Mouse (Mus musculus) fat pad, adult 2 months (tissue): ENCODE results near the gene Fgfr2.
A peak's percentile ranks its signal among the peaks of the same experiment; 100 is the strongest.

Experiments used
- DNase-seq: peaks from one replicate; pipeline ENCODE4 v3.0.0-alpha.2; 2011; ENCODE audit warnings: low read depth, low spot score; ENCODE audit errors: extremely low read depth

Gene Fgfr2

GRCm38 (mm10) chr7:132437431-132437830 is 685.7 kb downstream of the Fgfr2 start:
- no peak for DNase-seq

GRCm38 (mm10) chr7:132435486-132436055 is 687.6 kb downstream of the Fgfr2 start:
- DNase-seq, result no peak

GRCm38 (mm10) chr7:132429324-132429723 is 693.8 kb downstream of the Fgfr2 start:
- DNase-seq, result no peak

- no peak for DNase-seq
These were observed 694.8 kb downstream of the Fgfr2 start for GRCm38 (mm10) chr7:132428308-132428707.

GRCm38 (mm10) chr7:132426069-132426468 is 697.1 kb downstream of the Fgfr2 start:
- no peak for DNase-seq

GRCm38 (mm10) chr7:132425364-132425999 is 697.7 kb downstream of the Fgfr2 start:
- no peak for DNase-seq

GRCm38 (mm10) chr7:132423570-132423969 is 699.6 kb downstream of the Fgfr2 start:
- DNase-seq, result no peak

GRCm38 (mm10) chr7:132419378-132420255 is 703.5 kb downstream of the Fgfr2 start:
- DNase-seq, result peak; percentile 63

GRCm38 (mm10) chr7:132416866-132417265 is 706.3 kb downstream of the Fgfr2 start:
- no peak for DNase-seq

GRCm38 (mm10) chr7:132415866-132416265 is 707.3 kb downstream of the Fgfr2 start:
- DNase-seq, result no peak

GRCm38 (mm10) chr7:132412520-132412919 is 710.6 kb downstream of the Fgfr2 start:
- DNase-seq, result no peak

- DNase-seq, result no peak
These were observed 711.4 kb downstream of the Fgfr2 start for GRCm38 (mm10) chr7:132411708-132412107.

- no peak for DNase-seq
These were observed 712.2 kb downstream of the Fgfr2 start for GRCm38 (mm10) chr7:132410958-132411357.

GRCm38 (mm10) chr7:132409890-132410289 is 713.3 kb downstream of the Fgfr2 start:
- no peak for DNase-seq

- no peak for DNase-seq
These were observed 720.6 kb downstream of the Fgfr2 start for GRCm38 (mm10) chr7:132402377-132403084.

- DNase-seq, result no peak
These were observed 724.7 kb downstream of the Fgfr2 start for GRCm38 (mm10) chr7:132398487-132398886.

GRCm38 (mm10) chr7:132396661-132397322 is 726.4 kb downstream of the Fgfr2 start:
- DNase-seq, result no peak

- no peak for DNase-seq
These were observed 729.5 kb downstream of the Fgfr2 start for GRCm38 (mm10) chr7:132393582-132394175.

- DNase-seq, result no peak
These were observed 730.1 kb downstream of the Fgfr2 start for GRCm38 (mm10) chr7:132393014-132393406.

- DNase-seq, result no peak
These were observed 730.7 kb downstream of the Fgfr2 start for GRCm38 (mm10) chr7:132392233-132393013.
